Mouse (Mus musculus) frontal cortex, adult (tissue): ENCODE measurements at regions not wholly inside any gene's neighbourhood (a gene's known extent, or its start where the extent isn't known, plus 50 kb on each side); places are given as distances from the start of the nearest gene placed in this dataset.
"Not testable (repeated sequence)": the region's sequence is repeated elsewhere in the genome, so short reads cannot be mapped to it uniquely, and the experiment has no call there.

Experiments used
- ATAC-seq: cut with Nextera tagmentation; 2 replicates; pipeline ENCODE4 v1.9.2; 2017; ENCODE audit warnings: mild to moderate bottlenecking, moderate library complexity, mixed read lengths; ENCODE audit not compliant: low TSS enrichment

- no peak for ATAC-seq
These were observed 55.4 kb upstream of the Bnc1 start for GRCm38 (mm10) chr7:82047456-82047855.

- no peak for ATAC-seq
These were observed 61.3 kb upstream of the Bnc1 start for GRCm38 (mm10) chr7:82053411-82053810.

DNA sequence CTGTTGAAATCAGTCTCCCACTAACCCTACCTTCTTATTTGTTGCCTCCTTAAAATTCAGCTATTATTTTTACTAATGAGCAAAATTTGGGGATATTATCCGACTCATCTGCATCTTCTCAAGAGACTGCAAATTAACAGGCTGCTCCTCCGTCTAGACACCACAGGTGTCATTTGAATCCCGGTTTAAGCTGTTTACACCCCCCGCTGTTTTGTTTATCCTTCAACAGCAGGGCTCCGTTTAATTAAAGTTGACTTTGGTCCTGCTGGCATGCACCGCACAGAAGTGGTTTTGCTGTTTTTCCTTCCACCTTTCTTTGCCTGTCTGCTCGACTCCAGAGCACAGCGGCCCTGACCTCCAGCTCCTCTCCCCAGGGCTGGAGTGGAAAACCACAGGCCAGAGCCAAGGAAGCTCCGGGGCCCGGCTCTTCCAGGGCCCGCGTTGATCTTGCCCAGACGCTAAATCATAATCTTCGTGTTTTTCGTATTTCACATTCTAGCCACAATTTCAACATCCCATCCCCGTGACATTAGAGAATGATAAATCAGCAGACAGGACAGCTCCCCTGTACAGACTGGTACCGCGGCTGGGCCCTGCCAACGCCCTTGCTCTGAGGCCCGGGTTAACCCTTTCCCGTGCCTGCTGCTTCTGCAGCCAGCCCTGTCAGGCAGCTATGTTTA is 64.6 kb upstream of the Bnc1 start:
- ATAC-seq, result no peak

GRCm38 (mm10) chr7:82063407-82063806 is 71.3 kb upstream of the Bnc1 start:
- ATAC-seq, result peak; percentile 65

DNA sequence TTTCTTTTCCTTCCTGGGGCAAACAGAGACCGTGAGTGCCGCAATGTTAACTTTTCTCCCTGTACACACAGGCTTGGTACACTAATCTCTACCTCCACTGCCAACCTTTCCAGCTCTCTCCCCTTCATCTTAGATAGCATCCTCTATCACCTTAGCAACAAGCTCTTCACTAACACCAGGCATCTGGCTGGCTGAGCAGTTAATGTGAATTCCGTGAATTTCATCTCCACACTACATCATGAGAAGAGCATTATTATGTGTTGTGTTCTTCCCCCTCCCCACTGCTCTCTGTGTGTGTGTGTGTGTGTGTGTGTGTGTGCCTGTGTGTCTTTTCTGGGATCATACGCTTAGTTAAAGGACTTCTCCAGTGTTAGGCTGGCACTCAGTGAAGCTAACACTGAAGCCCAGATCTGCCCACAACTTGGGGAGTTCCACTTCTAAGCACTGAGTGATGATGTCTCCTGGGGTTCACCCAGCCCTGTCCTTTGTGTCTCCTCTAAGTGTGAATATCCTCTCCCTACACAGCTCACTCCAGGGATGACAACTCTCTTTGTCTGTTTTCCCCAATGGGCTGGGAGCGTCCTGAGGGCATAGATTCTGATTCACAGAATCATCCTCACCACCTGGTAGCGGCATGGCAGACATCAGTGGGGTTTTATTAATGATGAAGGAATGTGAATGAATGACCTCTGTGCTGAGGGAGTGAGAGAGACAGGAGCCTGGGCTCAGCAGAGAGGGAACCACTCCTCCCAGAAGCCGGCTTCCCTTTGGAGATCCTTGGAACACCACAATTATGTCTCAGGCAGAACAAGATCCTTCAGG is 77.7 kb upstream of the Bnc1 start:
- ATAC-seq, result no peak

DNA sequence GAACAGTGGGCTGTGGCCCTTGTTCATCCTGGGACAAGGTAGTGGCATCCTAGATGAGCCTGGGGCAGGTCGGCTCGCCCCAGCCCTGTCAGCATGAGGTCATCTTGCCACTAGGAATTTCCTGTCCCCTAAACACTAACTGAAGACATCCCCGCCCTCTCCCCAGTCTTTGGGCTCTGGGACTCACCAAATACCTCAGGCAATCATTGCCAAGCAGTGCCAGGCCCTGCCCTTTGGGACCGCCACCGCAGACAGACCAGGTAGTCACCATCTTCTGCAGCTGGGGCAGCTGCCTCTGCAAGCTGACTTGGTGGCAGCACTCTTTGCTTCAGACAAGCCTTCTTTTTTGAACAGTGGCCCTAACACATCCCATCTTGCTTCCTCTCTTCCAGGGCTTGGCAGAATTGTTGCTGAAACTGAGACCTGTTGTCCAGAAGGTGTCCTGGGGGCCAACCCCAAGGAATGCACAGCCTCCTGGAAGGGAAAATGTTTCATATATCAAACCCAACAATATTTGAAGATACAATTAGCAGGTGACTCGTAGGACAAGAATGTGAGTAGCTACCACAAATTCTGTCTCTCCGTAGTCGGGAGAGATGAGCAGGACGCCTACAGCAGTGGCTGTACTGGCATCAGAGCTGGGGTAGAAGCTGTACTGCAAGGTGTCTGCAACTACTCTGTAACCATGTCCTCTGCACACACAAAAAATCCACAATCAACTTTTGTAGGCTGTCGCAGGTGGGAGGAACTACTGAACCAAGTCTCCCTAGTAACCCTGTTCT is 79.0 kb upstream of the Bnc1 start:
- ATAC-seq, result no peak

DNA sequence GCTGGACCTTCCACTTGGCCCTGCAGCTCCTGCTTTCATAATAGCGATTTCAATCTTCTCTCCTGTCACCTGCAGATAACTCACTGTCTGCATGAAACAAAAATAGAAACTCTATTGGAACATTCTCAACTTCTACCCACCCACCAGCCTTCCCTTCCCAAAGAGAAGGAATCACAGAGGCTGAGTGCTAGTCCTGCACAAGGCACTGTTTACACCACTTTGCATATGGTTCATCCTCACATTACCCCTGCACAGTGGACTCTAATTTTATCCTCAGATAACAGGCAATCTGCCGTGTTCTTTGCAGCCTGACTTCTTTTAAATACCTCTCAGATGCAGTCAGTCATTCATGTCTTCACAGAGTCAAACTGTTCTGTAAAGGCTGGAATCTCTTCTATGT is 83.3 kb upstream of the Bnc1 start:
- peak; percentile 82 for ATAC-seq

DNA sequence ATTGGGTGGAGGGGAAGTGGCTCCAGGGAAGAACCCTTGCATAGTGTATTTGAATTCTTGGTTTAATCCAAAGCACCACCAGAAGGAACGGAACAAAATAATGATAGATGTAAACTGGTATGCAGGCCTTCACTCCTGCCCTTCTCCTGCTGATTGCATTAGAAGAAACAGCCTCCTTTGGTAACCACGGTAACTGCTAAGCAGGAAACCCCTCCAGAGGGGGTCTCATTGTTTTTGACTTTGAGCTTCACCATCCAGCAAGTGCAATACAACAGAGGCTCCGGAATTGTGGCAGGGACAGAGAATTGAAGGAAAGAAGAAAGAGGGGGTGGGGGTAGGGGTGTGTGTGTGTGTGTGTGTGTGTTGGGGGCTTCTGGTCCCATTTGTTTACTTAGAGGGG is 89.8 kb upstream of the Bnc1 start:
- no peak for ATAC-seq

DNA sequence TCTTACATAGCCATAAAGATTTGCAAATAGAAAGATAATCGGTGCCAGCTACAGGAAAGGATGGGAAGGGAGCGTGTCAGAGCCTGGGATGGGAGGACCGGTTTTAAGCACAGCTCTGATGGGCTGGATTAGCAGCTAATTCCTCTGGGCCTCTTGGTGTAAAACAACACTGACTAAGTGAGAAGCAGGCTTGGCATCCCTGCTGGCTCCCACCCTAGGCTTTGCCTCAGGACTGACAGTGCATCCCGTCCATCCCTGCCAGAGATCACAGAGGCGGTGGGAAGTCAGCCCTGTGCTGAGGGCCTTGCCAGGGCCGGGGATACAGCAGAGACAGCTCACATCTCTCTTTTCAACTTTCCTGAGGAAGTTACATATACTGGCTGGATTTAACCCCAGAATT is 90.8 kb upstream of the Sh3gl3 start:
- ATAC-seq, result no peak

GRCm38 (mm10) chr7:82084473-82084872 is 89.2 kb upstream of the Sh3gl3 start:
- ATAC-seq, result no peak

- ATAC-seq, result no peak
These were observed 88.4 kb upstream of the Sh3gl3 start for GRCm38 (mm10) chr7:82085205-82085604.

DNA sequence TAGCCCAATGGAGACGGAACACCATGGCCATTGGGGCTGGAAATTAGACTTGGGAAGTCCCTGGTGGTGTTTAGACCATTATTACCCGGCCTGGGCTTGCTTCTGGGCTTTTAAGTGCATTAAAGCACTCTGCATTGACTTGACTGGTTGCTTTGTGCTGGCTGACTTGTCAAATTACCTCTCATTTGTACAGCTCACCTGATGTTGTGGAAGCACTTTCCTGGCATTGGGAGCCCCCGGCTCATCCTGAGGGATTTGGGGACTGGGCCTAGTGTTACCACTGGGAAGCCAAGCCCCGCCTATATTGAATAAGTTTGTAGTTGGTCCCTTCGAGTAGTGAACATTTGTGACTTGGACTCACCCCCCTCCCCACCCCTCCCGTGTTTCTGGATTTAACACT is 75.5 kb upstream of the Sh3gl3 start:
- no peak for ATAC-seq

- no peak for ATAC-seq
These were observed 72.3 kb upstream of the Sh3gl3 start for GRCm38 (mm10) chr7:82101314-82101713.

DNA sequence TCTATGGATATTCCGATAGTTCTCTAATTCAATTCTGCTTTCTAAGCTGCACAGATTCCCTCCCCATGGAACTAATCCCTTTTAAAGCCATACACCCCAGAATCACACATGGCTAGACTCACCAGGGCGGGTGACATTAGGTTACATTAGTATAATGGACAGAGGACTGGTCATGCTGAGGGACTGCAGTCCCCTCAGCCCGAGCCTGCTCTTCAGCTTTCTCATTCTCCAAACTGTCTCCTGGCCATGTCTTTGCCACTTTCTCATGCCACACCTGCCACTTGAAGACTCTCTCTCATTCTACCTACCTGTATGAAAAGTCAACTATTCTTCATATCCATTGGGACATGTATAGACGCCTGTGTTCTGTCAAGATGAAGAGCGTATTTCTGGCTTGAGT is 68.0 kb upstream of the Sh3gl3 start:
- no peak for ATAC-seq

DNA sequence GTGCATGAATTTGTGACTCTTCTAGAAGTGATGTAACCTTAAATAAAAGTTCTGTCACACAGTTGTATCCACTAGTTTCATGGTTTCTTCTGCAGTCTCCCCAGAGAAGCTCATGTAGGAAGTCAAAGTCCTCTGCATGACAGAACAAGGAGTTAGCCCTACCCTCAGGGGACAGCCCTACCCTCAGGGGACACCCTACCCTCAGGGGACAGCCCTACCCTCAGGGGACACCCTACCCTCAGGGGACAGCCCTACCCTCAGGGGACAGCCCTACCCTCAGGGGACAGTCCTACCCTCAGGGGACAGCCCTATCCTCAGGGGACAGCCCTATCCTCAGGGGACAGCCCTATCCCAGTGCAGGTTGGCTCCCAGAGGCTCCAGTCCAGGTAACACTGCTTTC is 64.5 kb upstream of the Sh3gl3 start:
- ATAC-seq, result not testable (repeated sequence)

DNA sequence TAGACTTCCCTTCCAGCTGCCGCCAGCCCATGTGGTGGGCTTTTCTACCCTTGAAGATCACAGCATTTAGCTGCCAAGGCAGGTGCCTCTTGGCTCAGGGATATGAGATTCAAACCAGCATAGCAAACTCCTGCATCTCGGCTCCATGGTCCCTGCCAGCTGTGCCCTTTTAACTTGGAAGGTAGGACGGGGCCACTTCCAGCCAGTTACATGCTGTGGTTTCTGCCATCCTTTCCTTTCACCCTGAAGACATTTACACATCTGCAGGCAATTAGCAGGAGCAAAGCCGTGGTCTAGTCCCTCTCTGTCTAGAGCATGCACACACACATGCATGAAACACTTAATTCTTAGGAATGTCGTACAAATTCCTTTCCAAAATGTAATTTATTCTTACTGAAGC is 64.1 kb upstream of the Sh3gl3 start:
- no peak for ATAC-seq

GRCm38 (mm10) chr7:82109977-82110376 is 63.7 kb upstream of the Sh3gl3 start:
- ATAC-seq, result no peak

GRCm38 (mm10) chr7:82112046-82112445 is 61.6 kb upstream of the Sh3gl3 start:
- ATAC-seq, result no peak

- ATAC-seq, result no peak
These were observed 58.0 kb upstream of the Sh3gl3 start for GRCm38 (mm10) chr7:82115646-82116045.

DNA sequence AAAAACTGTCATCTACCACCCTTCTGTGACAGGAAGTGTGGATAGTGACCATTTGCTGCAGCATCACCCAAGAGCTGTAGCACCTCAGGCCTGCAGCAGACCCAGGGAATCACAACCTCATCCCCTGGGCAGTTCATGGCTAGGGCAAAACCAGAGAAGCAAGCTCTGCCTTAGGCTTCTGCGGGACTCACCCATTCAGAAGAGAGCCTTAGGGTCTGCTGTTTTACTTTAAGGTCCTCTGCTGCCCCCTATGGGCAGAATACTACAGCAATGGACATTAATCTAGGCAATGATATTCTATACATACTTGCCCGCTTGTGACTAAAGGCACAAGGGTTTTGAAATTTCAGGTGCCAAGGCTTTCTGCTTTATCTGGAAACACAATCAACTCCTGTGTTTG is 54.4 kb upstream of the Sh3gl3 start:
- peak; percentile 84 for ATAC-seq

- ATAC-seq, result no peak
These were observed 53.8 kb upstream of the Sh3gl3 start for GRCm38 (mm10) chr7:82119866-82120265.

GRCm38 (mm10) chr7:82121746-82122145 is 51.9 kb upstream of the Sh3gl3 start:
- ATAC-seq, result peak; percentile 44; the same call in 1 of the 2 replicates
